Mouse (Mus musculus) thymus, postnatal 36 days (tissue): ENCODE measurements around the gene Gm15737.

Experiments
- DNase-seq, 2 experiments: peaks; one replicate each; pipeline ENCODE4 v3.0.0; 2022; ENCODE audit warnings: mixed read lengths in 2 of 2

The Gm15737 gene

DNA sequence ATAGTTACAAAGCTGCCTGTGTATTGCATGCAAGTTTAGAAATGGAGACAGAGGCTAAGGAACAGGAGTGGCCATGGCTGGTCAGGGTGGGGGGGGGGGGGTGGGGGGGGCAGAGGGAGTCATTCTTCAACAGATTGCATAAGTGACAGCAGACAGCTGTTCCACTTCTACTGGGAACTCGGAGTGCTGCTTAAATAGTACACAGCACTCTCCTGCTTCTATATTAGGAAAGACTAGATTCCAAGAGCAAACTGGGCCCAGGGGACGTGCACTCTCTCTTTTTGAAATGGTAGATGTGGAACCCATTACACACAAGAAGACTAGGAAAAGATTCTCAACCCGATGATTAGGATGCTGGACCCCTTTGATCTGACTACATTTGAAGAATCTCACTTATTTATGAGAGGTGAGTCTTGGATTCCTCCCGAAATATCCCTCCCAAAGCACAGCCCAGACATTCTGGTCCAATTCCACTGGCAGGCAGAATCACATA, at the start of gene Gm15737:
Gene Gm15737 (plus strand): TSS at position 269 of the 493 bp plus-strand sequence.
- DNase-seq = no peak

DNA sequence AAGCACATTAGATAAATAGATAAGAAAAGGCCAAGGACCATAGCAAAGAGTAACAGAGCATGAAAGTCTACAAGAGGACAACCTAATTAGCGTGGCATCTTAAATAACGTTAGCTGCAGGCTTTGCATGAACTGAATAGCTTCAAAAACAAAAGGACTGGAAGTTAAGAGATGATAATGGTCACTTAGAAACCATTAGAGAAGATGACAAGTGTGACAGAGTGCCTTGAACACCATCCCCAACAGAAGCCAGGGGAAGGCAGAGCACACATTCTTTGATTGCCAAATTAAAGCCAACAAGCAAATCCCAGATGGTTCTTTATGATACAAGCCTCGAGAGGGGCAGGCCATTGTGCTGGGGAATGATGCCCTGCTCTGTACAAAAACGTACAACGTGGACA, 47.6 kb upstream of the Gm15737 start:
- no peak for DNase-seq

- DNase-seq = no peak
Observed at GRCm38 (mm10) chr6:92822006-92822405, 47.2 kb upstream of the Gm15737 start.

DNA sequence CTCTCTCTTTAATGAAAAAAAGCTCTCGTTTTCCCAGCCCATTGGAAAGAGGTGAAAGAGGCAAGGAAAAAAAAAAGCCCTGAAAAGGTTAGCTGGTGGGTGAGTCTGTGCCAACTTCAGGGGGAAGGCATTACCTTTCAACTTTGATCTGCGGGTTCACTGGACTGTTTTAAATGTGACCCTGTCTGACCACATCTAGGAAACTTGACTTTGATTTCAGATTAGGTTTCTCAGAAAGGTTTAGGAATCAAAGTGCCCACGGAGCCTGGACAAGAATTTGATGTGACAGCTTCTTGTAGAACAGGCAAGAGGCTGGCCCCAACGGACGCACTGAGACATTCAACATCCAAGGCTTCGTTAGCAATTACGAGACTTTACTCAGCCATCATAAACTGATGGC, 45.2 kb upstream of the Gm15737 start:
- DNase-seq = no peak

DNA sequence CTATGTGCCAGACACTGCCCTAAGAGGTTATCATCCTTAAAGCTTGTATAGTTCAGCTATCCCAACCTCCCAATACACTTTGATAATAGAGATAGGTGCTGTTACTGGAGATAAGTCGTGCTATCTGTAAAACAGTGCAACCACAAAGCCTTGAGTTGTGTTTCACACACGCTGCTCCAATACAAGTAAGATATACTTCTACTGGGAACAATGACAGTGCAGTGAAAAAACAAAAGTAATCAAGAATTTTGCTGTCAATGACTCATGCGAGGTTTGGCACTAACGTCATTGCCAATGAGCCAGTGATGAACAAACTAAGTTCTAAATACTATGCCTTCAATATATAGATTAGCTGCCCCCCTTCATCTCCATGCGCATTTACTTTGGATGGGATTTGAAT, 42.6 kb upstream of the Gm15737 start:
- DNase-seq = no peak

- no peak for DNase-seq
Observed at GRCm38 (mm10) chr6:92827360-92827759, 41.8 kb upstream of the Gm15737 start.

DNA sequence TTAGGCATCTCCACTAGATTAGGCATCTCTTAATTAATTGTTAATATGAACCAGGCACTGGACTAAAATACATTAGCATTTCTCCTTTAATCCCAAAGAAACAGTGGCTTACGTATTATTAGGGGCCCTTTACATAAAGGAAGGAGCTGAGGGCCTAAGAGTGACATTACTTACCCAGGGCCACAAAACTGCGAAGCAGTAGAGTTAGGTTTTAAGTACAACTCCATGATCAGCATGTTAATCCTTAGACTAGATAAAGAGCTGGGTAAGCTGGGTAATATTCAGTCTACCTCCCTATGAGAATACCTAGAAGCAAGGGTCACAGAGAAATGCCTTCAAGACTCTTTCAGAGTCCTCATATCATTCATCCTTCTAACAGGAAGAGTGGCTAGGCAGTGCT, 40.0 kb upstream of the Gm15737 start:
- no peak for DNase-seq

DNA sequence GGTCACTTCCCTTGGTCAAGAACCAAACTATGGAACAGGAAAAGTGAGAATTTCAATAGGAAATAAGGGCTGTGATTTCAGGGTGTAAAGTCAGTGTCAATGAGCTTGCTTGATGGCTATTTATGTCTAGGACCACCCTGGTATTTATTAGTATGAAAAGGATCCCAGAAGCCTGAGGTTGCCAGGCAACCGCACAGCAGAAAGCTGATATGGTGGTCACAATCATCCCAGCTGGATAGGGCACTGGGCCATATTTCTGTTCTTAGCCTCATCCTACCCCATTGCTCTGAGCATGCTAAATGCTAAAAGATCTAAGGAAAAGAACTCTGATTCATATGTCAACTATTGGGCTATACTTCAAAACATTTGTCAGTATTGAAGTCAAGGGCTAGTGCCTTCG, 38.1 kb upstream of the Gm15737 start:
- no peak for DNase-seq

DNA sequence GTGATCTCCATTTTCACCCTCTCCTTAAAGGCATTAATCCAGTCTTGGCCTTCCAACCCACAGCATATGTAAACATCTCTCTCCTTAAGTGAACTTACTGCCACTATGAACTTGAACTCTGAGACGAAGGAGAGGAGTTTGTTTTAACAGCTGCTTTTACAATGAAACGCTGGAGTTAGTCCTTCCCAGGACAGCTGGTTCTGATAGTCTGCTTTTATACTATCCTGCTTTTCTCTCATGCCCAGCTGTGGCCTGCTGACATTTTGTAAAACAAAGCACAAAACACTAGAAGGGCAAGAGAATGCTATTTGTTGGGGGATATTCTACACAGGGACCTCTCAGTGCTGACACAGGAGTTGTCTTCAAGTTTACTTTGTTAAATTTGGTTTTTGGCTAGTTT, 27.2 kb upstream of the Gm15737 start:
- DNase-seq = no peak

GRCm38 (mm10) chr6:92843474-92843873, 25.7 kb upstream of the Gm15737 start:
- DNase-seq = no peak

GRCm38 (mm10) chr6:92845898-92846297, 23.3 kb upstream of the Gm15737 start:
- no peak for DNase-seq

DNA sequence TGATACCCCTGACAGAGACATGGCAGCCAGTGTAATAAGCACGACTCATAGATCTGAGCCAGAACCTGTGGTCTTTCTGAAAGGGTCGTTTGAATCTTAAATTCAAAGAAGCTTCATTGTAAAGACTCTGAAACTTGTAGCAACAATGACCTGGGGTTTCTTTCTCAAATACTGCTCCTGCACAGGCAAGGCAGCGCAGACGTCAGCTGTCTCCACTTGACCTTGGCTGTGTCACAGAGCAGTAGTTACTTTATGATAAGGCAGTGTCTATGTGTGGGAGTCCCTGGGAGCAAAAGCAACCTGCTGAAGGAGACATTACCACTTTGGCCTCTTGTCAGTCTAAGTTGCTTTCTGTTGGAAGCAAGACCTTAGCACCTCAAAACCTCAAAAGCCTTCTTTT, 22.5 kb upstream of the Gm15737 start:
- DNase-seq = no peak

GRCm38 (mm10) chr6:92849208-92849607, 19.9 kb upstream of the Gm15737 start:
- DNase-seq = no peak

GRCm38 (mm10) chr6:92850250-92850649, 18.9 kb upstream of the Gm15737 start:
- DNase-seq = no peak

DNA sequence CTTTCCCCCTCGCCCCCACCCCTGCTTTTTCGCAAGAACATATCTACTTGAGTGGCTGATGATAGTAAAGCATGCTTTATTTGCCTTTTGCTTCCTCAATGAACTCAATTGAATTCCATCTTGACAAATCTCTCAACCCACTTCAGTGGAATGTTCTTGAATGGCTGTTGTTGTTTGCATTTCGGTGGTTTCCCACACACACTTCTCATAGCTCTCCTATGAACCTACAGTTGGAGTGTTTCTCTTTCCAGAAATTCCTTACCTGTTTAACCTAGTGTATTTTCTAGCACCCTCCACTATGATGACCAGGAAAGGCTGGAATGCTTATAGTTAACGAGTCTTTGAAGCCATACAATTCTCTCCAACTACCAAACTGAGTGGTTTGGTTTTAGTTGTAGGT, 14.3 kb upstream of the Gm15737 start:
- no peak for DNase-seq

GRCm38 (mm10) chr6:92857761-92858160, 11.4 kb upstream of the Gm15737 start:
- DNase-seq = no peak

- no peak for DNase-seq
Observed at GRCm38 (mm10) chr6:92858721-92859510, 10.2 kb upstream of the Gm15737 start.

- no peak for DNase-seq
Observed at GRCm38 (mm10) chr6:92860285-92860912, 8.8 kb upstream of the Gm15737 start.

- no peak for DNase-seq
Observed at GRCm38 (mm10) chr6:92862599-92862998, 6.6 kb upstream of the Gm15737 start.

DNA sequence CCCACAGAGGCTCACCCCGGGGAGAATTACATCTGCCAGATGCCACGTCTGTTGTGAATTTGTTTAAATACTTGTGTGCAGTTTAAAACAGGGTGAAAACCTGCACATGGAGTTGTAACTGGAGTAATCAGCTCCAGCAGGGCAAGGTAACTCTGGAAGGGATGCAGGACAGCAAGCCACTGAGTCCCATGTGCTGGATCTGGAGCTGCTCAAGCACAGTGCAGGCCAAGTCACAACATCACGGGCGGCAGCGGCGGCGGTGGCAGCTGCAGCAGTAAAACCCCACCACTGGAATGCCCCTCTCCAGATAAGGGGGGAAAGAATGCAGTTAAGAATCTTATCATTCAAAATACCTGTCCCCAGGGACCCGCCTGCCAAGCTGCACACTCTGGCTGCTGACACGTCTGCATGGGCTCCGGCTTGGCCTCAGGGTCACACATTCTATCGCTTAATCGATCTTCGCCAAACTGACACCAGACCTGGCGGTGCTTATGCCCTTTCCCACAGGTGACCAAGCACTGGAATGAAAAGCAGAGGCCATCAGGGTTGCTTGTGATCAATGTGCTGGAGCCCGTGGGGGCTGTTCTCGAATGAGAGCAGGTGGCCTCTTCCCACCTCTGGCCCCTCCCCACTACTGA, 544 bp downstream of the Gm15737 start:
- DNase-seq = no peak

- DNase-seq = no peak
Observed at GRCm38 (mm10) chr6:92871813-92872212, 2.7 kb downstream of the Gm15737 start.

GRCm38 (mm10) chr6:92872766-92873165, 3.6 kb downstream of the Gm15737 start:
- no peak for DNase-seq

- no peak for DNase-seq
Observed at GRCm38 (mm10) chr6:92874854-92875253, 5.7 kb downstream of the Gm15737 start.

- DNase-seq = no peak
Observed at GRCm38 (mm10) chr6:92875340-92875739, 6.2 kb downstream of the Gm15737 start.
